Mouse (Mus musculus) midbrain, embryonic 14.5 days (tissue): ENCODE data around the gene Dtx3. TPM values are rescaled to one million over a fixed set of nuclear protein-coding genes. Genes with fewer than 3 reads are reported as not detected.
"Not testable (repeated sequence)": the region's sequence is repeated elsewhere in the genome, so short reads cannot be mapped to it uniquely, and the experiment has no call there.

Source experiments
- ATAC-seq: fragments of 200-750 bp; cut with Nextera tagmentation; 2 replicates; pipeline ENCODE4 v1.8.0; 2017; ENCODE audit warnings: moderate number of reproducible peaks, moderate library complexity; ENCODE audit not compliant: low FRiP score, low TSS enrichment
- DNase-seq: peaks from one replicate; pipeline ENCODE4 v3.0.0-alpha.2; 2015
- H3K27ac ChIP-seq: fragments of 300-500 bp; sonication (generic); replicated peaks from 2 replicates; pipeline ENCODE4 v1.5.1; 2014; ENCODE audit warnings: mild to moderate bottlenecking, low read depth, low read length, moderate library complexity
- H3K27me3 ChIP-seq: fragments of 300-500 bp; sonication (generic); 2 replicates; pipeline ENCODE4 v1.6.1; 2014; ENCODE audit warnings: low read length, control low read depth, mixed read lengths; ENCODE audit not compliant: control insufficient read depth, insufficient read depth
- H3K36me3 ChIP-seq: fragments of 300-500 bp; sonication (generic); 2 replicates; pipeline ENCODE4 v1.6.1; 2014; ENCODE audit warnings: low read length, control low read depth; ENCODE audit not compliant: control insufficient read depth, insufficient read depth
- H3K4me1 ChIP-seq: fragments of 300-500 bp; sonication (generic); 2 replicates; pipeline ENCODE4 v1.6.1; 2014; ENCODE audit warnings: mild to moderate bottlenecking, antibody characterized with exemption, low read length, control low read depth; ENCODE audit not compliant: control insufficient read depth, insufficient read depth
- H3K4me2 ChIP-seq: fragments of 300-500 bp; sonication (generic); 2 replicates; pipeline ENCODE4 v1.6.1; 2014; ENCODE audit warnings: mild to moderate bottlenecking, low read length, moderate library complexity
- H3K4me3 ChIP-seq: fragments of 300-500 bp; sonication (generic); replicated peaks from 2 replicates; pipeline ENCODE4 v1.5.1; 2014; ENCODE audit warnings: low read depth, low read length
- H3K9ac ChIP-seq: fragments of 300-500 bp; sonication (generic); replicated peaks from 2 replicates; pipeline ENCODE4 v1.6.1; 2014; ENCODE audit warnings: mild to moderate bottlenecking, low read length, moderate library complexity
- H3K9me3 ChIP-seq: fragments of 300-500 bp; sonication (generic); 2 replicates; pipeline ENCODE4 v1.6.1; 2016; ENCODE audit warnings: low read length, control low read depth, mixed read lengths; ENCODE audit not compliant: control insufficient read depth
- WGBS: fragments of 180-500 bp; shearing (Covaris S2); extraction: QIAGEN DNeasy Blood & Tissue Kit; methylation state at CpG from one replicate; pipeline ENCODE4 v1.1.7; 2014; 5-methylcytosine and 5-hydroxymethylcytosine counted together
- polyA plus RNA-seq: library from polyadenylated mRNA; unstranded; fragments of >200 nt; fragmentation: Nextera tagmentation; extraction: Ambion mirVana; gene quantifications from 2 replicates; pipeline ENCODE4 v1.2.1, GENCODE M21; 2014

Gene Dtx3
- polyA plus RNA-seq, 1 experiment from 2014 or later = 244 TPM

DNA sequence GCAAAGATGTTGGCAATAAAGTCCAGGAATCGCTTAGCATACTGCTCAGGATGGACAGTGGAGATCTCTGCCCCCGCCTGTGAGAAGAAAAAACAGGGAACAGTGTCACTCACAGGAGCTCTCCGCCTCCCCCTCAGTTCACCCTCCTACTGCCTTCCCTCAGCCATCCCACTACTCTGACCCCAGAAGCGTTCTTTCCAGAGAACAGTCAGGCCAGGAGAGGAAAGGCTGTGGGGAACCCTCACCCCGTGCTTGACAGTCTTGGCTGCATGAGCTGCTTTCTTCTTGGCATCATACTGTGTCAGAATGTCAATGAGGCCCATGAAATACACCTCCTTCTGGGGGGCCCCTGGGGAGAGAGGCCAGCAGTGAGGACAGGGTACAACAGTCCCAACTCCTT lies 3.5 kb upstream of the Dtx3 start:
- H3K9ac ChIP-seq = no peak overlapping the region
- H3K4me3 ChIP-seq = no peak overlapping the region
- H3K27me3 ChIP-seq = no peaks in the 10 kb centered on the region
- H3K36me3 ChIP-seq = peaks cover 50% of the 10 kb centered on the region
- no peaks in the 10 kb centered on the region for H3K9me3 ChIP-seq
- 75% methylated on average over 5 of the region's 5 CpGs for WGBS
- ATAC-seq = no peak
- no peak overlapping the region for H3K4me2 ChIP-seq
- no peak for DNase-seq
- peaks cover 20% of the 10 kb centered on the region for H3K4me1 ChIP-seq
- H3K27ac ChIP-seq = no peak overlapping the region

DNA sequence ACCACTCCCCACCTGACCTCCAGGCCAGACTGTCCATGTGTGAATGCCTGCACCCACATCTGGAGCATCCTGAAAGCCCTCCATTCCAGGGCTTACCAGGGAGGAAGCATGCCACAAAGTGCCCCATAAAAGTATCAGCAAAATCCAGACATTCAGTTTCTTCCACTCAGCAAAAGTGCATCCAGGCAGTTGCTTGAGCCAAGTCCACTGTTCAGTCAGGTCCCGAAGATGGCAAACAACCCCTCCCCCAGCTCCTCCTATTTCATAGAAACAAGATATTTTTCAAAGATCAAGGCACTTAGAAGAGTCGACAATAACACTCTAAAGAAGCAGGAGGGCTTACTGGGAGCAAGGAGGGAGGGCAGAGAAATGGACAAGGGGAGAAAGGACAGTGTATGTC lies 3.0 kb upstream of the Dtx3 start:
- no peak overlapping the region for H3K27ac ChIP-seq
- ATAC-seq (no peak), DNase-seq (no peak)
- no peaks in the 10 kb centered on the region for H3K9me3 ChIP-seq
- no peak overlapping the region for H3K9ac ChIP-seq
- peaks cover 20% of the 10 kb centered on the region for H3K4me1 ChIP-seq
- no peak overlapping the region for H3K4me2 ChIP-seq
- H3K27me3 ChIP-seq = no peaks in the 10 kb centered on the region
- 81% methylated on average over 2 of the region's 2 CpGs for WGBS
- H3K4me3 ChIP-seq = no peak overlapping the region
- H3K36me3 ChIP-seq = peaks cover 45% of the 10 kb centered on the region

DNA sequence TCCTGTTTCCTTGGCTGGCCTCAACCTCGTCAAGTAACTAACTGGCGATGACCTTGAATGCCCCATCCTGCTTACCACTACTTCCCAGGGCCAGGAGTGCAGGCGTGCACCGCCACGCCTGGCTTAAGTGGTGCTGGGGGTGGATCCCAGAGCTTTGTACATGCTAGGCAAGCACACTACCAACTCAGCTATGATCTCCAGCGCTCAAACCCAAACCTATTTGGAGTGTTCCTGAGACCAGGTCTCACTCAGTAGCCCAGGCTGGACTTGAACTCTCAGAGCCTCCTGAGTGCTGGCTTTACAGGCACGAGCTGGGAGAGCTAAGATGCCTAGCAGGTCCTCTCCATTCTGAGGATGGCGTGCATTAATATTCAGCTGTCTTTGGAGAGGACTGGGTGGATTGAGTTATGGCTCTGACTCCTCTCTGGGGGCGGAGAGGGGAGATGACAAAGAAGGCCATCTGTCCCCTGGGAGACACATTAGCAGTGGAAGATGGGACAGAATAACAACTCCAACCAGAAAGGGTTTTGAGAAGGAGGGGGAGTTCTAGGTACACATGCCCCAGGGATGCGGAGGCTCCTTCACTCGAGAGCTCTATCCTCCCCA lies 2.1 kb upstream of the Dtx3 start:
- Histone ChIP-seq H3K36me3 (peaks cover 45% of the 10 kb centered on the region), H3K9me3 (no peaks in the 10 kb centered on the region), H3K27me3 (no peaks in the 10 kb centered on the region), H3K4me2 (no peak overlapping the region), H3K4me3 (no peak overlapping the region), H3K9ac (no peak overlapping the region), H3K4me1 (peaks cover 20% of the 10 kb centered on the region), H3K27ac (no peak overlapping the region)
- DNase-seq = no peak
- 85% methylated on average over 11 of the region's 11 CpGs for WGBS
- no peak for ATAC-seq

DNA sequence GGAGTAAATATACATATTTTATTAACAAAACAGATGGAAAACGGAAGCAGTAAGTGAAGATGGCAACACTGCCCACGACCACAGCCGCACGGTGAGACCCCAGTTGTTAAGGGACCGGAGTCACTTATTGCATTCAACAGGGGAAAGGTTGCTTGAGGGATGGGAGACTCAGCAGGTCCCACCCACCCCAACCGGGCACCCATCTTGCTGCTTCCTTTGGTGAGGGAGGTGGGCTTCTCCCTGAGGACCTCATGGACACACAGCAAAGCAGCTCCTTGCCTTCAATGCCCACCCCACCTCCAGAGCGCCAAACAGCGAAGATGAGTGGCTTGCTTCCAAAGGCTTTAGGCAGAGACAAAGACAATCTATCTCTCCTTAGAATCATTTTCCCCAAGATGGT lies 1.6 kb upstream of the Dtx3 start:
- Histone ChIP-seq H3K4me1 (peaks cover 20% of the 10 kb centered on the region), H3K4me3 (no peak overlapping the region), H3K9me3 (no peaks in the 10 kb centered on the region), H3K27ac (no peak overlapping the region), H3K27me3 (no peaks in the 10 kb centered on the region), H3K36me3 (peaks cover 49% of the 10 kb centered on the region), H3K9ac (no peak overlapping the region), H3K4me2 (no peak overlapping the region)
- WGBS = 95% methylated on average over 8 of the region's 8 CpGs
- no peak for DNase-seq
- ATAC-seq = no peak

DNA sequence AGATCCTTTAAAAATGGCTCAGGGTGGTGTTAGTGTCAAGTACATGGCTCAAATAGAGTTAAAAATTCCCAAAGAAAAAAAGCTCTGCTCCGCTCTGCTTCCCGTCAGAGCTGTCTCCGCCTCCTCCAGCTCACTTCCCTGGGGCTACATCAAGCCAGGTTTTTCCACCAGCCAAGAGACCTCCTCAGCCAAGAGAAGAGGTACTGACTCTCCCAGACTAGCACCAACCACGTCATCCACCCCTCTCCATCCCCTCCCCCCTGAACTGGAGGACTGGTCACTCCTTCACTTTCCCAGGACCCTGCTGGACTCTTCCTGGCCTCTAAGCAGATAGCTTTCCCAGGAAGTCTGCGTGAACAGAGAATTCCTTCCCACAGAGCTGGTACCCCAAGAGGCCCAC lies 864 bp upstream of the Dtx3 start:
- peak; percentile 51; the same call in 1 of the 2 replicates for ATAC-seq

DNA sequence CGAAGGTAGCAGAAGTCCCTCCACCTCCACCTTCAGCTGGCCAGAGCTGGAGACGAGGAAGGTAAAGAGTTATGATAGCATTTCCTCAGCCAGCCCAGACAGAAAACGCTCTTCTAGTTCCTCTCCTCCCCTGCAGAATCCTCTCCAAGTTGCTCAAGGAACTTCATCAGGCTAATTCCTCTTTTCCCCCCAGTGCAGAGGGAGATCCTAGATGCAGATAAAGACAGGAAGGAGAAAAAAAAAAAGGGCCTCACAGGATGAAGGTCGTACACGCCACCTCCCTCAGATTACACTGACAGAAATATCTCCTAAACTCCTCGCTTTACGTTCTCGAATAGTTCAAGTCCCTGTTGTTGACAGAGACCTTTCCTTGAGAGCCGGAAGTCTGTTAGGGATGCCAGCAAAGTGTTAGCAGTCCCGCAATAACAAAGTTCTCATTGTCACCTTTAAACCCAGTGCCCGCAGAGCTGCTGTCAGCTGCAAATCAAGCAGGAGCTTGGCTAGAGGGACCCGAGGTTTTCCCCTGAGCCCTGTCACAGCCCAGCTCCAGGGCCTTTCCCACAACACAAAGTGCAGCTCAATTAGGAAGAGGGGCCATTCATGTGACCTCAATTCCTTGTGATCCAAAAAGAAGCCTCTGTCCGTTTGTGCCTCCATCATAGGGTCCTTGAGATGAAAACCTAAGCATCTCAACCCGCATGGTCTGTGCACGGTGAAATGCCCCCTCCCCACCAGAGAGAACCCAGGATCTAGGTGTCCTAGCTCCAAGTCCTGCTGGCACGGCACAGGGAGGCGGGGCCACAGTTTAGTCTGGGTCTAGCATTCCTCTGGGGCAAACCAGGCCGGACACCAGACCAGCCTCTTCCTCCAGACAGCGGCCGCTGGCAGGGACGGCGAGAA lies 850 bp downstream of the Dtx3 start:
- peak; percentile 59 for DNase-seq
- H3K4me1 ChIP-seq = peaks cover 25% of the 10 kb centered on the region
- 24% methylated on average over 22 of the region's 22 CpGs for WGBS
- H3K4me2 ChIP-seq = peak overlapping the region; percentile 89
- H3K9ac ChIP-seq = peak overlapping the region; percentile 97
- H3K36me3 ChIP-seq = peaks cover 49% of the 10 kb centered on the region
- H3K4me3 ChIP-seq = peak overlapping the region; percentile 85
- no peaks in the 10 kb centered on the region for H3K27me3 ChIP-seq
- ATAC-seq = peak; percentile 57
- no peaks in the 10 kb centered on the region for H3K9me3 ChIP-seq
- peak overlapping the region; percentile 93 for H3K27ac ChIP-seq

More for the DNA sequence above, 864 bp upstream of the Dtx3 start:
- H3K4me1 ChIP-seq = peaks cover 20% of the 10 kb centered on the region
- 3% methylated on average over 5 of the region's 5 CpGs for WGBS
- peak; percentile 72 for DNase-seq
- H3K36me3 ChIP-seq = peaks cover 54% of the 10 kb centered on the region
- no peaks in the 10 kb centered on the region for H3K27me3 ChIP-seq
- H3K4me2 ChIP-seq = peak overlapping the region; percentile 89
- H3K27ac ChIP-seq = peak overlapping the region; percentile 93
- H3K4me3 ChIP-seq = peak overlapping the region; percentile 85
- H3K9me3 ChIP-seq = no peaks in the 10 kb centered on the region
- peak overlapping the region; percentile 97; the same call in 1 of the 2 replicates for H3K9ac ChIP-seq

DNA sequence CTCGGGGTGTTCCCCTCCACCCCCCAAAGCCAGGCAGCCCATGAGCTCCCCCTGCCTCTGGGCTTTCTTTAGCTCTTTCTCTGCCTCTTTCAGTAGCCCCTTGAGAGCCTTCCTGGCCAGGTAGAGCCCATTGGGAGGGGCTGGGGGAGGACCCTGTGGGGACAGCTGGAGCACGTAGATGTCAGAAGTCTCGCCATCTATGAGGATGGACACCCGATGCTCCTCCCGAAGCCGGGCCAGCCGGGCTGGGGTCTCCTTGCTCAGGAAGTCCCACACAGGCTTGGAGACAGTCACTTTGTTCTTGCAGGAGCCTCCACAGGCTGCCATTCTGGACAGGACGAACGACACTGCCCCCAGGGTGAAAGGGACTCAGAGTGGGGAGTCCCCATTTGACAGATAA lies 2.5 kb downstream of the Dtx3 start:
- Histone ChIP-seq H3K4me2 (no peak overlapping the region), H3K9ac (no peak overlapping the region), H3K27me3 (no peaks in the 10 kb centered on the region), H3K4me3 (no peak overlapping the region), H3K27ac (no peak overlapping the region), H3K9me3 (no peaks in the 10 kb centered on the region), H3K4me1 (peaks cover 37% of the 10 kb centered on the region), H3K36me3 (peaks cover 32% of the 10 kb centered on the region)
- no peak for ATAC-seq
- no peak for DNase-seq
- 90% methylated on average over 9 of the region's 9 CpGs for WGBS

DNA sequence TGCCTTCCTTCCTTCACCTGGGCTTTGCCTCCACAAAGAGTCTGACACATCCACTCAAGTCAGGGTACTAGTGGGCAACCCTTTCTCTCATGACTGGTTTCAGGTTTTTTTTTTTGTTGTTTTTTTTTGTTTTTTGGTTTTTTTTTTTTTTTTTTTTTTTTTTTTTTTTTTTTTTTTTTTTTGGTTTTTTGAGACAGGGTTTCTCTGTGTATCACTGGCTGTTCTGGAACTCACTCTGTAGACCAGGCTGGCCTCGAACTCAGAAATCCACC lies 3.5 kb downstream of the Dtx3 start:
- H3K36me3 ChIP-seq = peaks cover 29% of the 10 kb centered on the region
- not testable (repeated sequence) for H3K4me3 ChIP-seq, H3K27ac ChIP-seq, H3K9me3 ChIP-seq, H3K4me2 ChIP-seq, H3K27me3 ChIP-seq, ATAC-seq, H3K9ac ChIP-seq, DNase-seq
- WGBS = 90% methylated on average over 1 of the region's 1 CpGs
- H3K4me1 ChIP-seq = peaks cover 45% of the 10 kb centered on the region
